Mouse (Mus musculus) frontal cortex, postnatal 10 days (tissue): ENCODE data around the gene Gars.
A peak's percentile ranks its signal among the peaks of the same experiment; 100 is the strongest.

Source experiments
- DNase-seq, 2 experiments: peaks; one replicate each; pipeline ENCODE4 v3.0.0; 2022; ENCODE audit warnings: low spot score in 2 of 2, mixed read lengths in 1 of 2

Gars gene

DNA sequence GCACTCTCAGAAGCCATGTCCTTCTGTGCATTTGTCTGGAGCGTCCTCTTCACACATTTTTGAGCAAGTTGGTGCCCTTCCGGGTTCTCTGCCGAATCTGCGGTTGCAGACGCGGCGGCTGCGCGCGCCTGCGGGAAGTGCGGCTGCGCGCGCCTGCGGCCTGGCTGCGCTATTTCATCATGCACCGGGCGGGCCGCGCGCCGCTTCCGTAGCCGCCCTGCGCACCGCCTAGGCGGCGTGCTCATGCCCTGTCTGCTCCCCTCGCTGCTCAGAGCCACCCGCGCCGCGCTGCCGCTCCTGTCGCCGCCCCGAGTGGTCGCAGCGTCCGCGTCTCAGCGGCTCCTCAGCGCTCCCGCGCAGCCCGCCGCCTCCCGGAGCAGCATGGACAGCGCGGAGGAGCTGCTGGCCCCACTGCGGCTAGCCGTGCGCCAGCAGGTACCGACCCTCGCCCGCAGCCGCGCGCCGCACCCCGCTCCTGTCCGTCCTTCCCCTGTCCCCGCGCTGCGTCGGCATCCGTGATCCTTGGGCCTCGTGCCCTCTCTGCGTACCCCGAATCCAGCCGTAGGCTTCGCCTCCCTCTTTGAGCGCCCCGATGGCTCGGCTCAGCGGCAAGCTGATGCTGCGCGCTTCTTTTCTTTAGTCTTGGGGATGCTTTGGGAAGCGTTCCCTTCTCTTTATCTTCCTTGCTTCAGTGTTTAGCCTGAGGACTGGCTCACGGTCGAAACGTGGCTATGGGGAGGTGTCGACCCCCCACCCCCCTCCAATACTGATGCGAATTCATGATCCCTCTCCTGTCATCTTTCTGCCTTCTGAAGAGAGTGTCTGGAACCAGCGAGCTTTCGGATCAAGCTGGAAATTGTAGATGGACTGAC lies at the start of gene Gars:
TSS of gene Gars (plus strand) at position 209 of the 872 bp plus-strand sequence.
- DNase-seq = peak; percentile 75 to 87

DNA sequence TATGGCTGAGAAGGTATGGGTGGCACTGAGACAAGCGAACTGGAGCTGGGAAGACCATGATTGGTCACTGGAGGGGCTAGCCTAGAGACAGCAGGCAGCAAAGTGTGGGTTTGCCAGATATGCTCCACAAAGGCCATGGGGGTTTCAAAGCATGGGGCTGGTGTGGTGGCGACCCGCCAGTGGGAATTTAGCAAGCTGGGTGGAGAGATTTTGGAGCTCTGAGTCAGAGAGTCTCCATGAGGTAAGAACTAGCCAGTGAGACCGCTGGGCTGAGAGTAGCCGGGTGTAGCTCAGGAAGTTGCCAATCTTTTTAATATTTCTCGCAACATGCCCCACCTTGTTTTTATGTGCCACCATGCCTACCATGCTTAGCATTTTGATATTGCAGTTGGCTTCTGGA lies 49.7 kb upstream of the Gars start:
- no peak for DNase-seq

DNA sequence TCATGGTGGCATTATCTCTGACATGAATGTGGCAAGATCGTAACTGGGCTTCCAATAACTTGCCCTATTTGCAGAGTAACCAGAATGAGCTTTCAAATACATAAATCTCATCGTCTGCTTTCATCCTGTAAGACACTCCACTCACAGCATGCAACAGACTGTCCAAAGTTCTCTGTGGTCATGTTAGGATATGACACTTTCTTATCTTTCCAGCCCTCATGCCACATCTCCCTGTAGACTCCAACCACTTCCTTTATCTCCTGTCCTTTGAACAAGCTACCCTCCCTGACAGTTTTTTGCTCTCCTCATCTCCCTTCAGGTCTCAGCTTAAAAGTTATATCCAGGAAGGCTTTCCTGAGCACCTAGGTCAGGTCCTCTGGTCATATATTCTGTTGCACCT lies 46.6 kb upstream of the Gars start:
- no peak for DNase-seq

DNA sequence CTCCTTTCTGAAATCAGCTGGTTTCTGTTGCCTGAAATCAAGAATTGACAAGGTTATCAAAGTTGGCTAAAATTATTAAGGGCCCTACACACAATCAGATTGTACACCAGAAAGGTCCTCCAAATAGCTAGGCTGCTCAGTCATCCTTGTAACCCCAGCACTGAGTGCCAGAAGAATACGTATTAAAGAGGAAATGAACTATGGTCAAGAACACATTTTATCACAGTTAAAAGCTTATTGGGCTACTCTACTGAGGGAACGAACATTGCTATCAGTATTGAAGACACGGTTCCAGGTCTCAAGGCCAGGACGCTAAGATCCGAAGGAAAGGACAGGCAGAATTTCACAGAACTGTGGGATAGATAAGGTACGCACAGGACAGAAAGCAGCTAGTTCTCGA lies 45.7 kb upstream of the Gars start:
- DNase-seq = no peak

DNA sequence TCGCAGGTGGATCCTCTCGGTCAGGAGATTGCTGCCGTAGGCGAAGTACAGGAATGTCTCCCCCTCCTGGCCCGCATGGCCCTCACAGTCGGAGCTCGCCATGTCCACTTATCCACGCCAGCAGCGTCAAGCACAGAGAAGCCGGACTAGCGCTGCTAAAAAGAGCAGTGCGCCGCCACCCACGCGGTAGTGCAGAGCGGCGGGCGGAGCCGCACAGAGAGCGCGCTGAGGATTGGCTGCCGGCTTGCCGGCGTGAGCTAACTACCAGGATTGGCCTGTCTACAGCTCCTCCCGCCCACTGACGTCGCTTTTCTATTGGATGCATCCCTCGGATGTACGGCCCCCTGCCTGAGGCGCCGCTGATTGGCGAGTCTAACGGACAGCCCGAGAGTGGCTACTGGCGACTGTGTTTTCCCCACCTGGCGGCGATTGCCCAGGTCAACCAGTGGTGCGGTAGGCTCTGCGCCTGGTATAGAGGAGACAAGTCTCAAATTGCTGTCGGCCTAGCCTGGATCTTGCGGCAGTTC lies 45.0 kb upstream of the Gars start, which contains the start of gene Ggct:
TSS of gene Ggct (minus strand) at position 217 of the 527 bp plus-strand sequence.
- DNase-seq = peak; percentile 93 to 94

DNA sequence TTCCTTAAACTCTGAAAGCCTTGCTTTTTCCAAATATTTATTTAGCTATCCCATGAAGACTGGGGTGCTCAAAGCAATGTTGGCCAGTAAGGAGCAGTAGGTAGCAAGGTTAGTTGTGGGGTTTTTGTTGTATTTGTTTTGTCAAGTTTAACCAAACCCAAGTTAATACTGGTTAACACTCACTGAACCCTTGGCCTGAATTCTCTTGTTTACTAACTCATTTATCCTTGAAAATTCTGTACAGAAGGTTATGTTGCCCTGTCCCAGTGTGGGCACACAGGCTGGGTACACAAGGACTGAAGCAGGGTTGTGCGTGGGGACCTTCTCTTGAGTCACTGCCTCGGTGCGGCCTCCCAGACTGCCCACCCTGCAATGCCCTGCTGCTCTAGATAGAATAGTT lies 41.4 kb upstream of the Gars start:
- DNase-seq = no peak

DNA sequence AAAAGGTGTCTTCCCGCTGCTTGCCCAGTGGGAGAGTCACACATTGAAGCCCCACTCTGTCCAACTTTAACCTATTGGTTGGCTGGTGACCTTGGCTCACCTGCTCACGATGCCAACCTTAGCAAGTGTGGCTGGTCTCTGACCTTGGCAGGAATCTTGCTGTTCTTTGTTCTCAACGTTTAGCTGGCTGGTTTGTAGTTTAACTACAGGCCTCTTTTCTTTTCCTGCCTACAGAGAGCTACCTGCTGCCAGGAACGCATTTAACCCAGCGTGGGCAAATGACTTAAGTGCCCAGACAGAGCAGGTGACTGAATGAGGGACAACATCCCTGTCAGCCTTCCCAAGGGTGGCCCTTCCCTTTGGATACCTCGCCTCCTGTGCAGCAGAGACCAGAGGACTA lies 40.1 kb upstream of the Gars start:
- DNase-seq = no peak

DNA sequence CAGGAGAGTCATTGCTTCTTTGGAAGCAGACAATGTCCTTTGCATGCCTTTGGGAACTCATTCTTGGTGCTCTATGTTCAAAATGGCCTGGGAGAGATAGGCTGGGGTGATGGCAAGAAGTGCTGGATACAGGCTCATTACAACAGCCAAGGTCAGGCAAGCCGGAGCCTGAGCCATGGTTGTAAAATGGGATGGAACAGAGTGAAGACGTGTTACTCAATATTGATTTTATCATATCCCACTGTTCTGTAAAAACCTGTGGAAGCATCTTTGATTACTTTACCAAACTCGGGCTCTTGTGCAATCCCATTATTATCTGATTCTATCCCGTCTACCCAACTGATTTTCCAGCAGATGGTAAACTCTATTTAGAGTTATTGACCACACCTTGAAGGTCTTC lies 36.5 kb upstream of the Gars start:
- no peak for DNase-seq

DNA sequence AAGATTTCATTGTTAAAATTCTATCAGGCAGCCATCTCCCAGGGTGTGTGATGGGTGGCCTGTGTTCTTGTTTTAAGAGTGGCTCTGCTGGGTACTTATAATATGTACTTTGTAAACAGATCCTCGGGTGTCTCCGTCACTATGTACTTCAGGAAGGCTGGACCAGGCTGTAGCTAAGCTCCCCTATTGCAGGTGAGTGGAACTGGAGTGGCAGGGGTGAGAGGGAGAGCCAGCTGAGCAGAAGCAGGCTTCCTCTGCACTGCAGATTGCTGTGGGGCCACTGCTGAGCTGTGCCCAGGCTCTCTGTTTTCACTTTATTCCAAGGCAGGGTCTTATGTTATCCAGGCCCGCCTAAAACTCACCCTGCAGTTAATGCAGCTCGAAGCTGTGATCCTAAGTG lies 35.4 kb upstream of the Gars start:
- no peak for DNase-seq

DNA sequence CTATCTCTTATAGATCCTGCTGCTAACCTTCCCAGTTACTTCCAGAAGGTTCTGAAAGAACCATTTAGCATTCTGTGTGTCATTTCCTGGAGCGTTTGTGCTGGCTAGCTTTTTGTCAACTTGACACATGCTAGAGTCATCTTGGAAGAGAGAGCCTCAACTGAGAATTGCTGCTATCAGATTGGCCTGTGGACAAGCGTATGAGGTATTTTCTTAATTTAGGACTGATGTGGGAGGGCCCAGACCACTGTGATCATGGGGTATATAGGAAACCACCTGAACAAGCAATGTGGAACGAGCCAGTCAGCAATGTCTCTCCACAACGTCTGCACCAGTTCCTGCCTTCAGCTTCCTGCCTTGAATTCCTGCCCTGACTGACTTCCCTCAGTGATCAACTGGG lies 34.2 kb upstream of the Gars start:
- DNase-seq = no peak

DNA sequence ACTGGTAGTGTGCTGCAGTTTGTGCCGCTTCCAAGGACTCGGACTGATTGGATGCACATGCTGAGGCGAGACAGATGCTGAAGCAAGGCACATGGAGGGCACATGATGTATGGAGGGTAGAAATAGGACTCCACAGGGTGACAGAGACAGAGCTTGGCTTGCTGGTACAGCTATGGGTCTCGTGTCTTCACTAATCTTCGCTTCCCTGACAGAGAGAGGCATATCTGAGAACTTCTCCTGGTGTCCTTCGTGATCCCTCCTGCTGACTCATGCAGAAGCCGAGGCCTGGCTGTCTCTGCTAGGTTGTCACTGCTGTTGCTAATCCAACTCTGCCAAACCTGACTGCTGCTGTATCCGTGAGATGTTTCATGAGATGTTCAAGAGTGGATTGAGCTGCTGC lies 29.4 kb upstream of the Gars start:
- no peak for DNase-seq

DNA sequence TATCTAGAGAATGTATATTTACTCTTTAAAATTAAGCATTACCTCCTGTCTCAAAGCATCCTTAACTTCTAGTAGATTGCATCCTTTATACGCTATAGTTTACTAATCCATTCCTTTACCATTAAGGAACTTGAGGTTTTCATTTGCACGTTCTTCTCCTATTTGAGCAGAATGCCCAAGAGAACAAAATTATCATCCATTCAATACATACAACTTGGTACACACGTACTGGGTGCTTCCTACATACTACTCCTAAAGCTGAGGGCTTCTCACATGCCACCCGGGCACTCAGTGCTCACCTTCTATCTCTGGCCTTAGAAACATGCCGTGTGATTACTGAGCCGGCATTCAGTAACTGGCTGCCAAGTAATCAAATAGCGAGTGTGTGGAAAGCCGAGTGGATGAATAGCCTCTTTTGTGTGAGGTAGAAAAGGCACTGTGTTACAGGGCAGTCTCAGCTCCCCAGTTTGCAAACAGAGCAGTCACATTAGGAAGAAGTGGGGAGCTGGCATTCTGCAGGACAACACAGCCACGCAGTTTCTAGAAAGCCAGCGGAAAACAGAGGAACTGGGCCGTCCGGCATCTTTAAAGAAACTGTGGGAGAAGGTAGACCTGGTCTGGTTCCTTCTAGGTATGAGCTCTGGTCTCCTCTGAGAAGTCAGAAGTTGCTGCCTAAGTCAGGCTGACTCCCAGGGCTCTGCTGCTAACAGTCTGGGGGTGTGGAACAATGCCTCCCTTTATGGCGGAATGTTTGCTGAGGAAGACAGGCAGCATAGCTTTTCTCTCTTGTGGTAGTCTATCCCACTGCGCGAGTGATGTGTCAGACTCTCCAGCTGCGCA lies 28.2 kb upstream of the Gars start:
- DNase-seq = no peak

DNA sequence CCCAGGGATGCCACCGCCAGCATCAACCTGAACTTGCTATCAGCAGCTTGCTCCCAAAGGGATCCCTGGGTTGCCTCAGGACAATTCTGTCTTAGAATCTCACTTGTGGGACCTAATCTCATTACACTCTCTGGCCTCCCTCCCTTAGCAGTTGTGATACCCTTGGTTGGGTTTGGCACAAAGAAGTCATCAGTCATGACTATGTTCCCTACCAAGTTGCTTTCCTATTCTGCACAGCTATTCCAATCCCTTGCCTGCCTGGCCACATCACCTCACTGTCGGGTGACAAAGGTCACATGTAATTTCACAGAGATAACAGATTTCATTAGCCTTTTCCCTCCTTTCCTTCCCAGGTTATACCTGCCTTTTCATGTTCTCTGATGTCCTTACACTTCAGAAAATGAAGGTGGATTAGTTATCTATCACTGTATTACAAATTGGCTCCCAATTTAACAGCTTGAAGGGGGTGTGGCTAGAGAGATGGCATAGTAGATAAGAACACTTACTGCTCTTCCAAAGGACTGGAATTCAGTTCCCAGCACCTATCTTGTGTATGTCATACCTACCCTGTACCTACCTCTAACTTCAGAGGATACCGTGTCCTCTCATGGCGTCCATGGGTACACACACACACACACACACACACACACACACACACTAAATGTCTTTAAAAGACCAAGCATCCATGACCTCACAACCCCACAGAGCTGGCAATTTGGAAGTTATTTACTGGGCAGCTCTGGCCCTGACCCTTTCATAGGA lies 27.3 kb upstream of the Gars start:
- DNase-seq = no peak

DNA sequence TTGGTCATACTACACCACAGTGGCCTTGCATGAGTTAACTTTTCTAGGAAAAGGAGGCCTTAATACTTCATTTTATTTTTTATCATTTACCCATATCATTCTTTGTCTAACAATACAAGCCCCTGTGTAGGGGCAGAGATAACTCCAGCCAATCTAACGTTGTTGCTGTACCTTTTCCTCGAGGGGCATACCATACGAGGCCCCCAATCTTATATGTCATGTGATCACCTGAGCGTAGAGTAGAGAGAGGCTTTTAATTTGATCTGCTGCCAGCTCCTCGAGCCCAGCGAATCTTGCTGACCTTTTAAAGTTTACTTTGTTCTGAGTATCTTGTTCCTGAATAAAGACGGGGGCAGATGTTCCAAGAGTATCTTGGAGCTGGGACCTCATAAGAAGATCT lies 25.3 kb upstream of the Gars start:
- DNase-seq = no peak

DNA sequence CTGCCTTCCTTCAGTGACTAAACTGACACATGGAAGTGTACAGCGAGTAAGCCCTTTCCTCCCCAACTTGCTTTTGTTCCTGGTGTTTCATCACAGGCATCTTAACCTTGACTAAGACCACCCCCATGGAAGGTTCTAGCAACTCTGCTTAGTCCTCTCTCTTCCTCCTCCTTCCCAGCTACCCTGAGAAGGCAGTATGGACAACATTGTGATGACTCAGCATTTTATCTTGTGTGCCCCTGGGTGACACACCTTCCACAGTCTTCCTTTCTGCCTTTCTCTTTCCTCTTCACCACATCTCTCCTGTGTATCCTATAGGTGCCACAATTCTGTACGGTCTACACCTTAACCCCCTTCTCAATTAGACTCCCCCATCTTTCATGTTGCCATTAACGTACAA lies 23.6 kb upstream of the Gars start:
- DNase-seq = no peak

DNA sequence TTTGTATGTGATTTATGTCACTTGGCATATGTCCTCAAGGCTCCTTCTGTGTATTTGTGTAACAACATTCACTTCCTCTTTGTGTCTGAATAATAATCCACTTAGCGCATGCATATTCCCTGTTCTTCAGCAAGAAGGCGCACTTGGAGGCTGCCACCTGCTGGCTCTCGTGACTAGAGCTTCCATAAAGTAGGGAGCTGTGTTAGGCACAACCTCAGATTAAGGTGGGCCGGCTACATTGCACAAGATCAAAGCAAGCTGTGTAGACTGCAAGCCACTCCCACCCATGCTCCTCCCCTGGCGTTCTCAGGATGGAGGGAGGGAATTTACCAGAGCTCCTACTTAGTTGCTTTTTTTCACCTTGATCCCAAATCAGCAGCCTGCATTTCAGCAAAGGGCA lies 21.6 kb upstream of the Gars start:
- DNase-seq = peak in 1 of 2 experiments; percentile 32

DNA sequence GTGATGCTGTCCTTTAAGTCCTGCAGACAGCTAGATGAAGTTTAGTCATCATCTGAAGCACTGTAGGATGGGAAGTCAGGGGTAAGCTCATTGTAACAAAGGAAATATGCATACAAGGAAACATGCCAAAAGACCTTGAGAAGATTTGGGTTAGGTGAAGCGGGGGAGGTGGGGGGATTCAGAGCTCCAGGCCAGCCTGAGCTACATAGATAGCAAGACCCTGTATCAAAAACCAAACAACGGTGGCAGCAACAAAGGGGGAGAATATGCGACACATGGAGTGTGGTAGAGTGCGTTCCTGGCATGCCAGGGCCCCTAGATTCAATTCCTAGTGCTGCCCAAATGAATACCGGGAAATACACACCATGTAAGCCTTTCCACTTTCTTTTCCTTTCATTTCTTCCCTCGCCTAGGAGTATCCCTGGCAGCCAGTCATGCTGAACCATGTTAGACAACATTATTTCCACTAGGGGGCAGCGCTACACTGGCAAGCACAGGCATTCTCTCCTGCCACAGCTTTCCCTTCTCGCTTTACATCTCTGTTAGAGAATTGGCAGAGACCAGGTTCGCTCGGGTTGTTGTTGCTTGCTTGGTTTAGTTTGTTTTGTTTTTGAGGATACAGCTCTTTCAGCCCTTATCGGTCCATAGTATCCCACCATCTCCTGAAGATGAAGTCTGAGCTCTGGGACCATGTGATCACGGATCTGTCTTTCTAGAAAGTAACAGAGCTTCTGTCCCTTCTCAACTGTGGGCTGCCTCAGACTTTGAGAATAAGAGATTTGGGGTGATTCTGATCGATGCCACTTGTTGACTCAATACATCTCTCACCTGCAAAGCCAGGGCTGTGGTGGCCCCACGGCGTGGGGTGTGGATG lies 20.9 kb upstream of the Gars start:
- DNase-seq = peak in 1 of 2 experiments; percentile 41

DNA sequence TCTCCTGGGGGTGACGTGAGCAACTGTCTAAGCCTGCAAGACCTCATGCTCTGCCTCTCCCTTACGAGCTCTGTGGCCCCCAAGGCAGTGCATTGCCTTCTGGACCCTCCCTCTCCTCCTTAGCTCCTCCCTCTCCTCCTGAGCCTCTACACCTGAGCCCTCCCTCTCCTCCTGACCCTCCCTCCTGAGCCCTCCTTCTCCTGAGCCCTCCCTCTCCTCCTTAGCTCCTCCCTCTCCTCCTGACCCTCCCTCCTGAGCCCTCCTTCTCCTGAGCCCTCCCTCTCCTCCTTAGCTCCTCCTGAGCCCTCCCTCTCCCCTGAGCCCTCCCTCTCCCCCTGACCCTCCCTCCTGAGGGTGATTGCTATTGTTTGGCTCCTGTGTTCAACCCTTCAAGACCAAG lies 19.4 kb upstream of the Gars start:
- no peak for DNase-seq

DNA sequence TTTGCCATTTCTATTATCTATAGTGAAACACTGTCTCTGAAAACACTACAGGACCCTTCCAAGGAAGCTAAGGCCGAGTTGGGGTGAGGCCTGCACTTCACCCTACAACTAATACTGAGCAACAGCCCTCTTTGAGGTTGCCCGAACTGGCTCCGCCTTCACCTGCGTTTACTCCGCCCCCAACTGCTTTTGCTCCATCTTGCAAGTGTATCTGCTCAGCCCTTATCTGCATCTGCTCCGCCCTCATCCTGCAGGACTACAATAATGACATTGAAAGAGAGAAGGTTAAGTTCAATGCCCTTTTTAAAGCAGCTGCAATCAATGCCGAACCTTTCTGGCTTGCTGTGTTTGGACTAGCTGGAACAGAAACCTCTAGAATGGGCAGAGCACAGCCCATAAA lies 16.0 kb upstream of the Gars start:
- DNase-seq = no peak

DNA sequence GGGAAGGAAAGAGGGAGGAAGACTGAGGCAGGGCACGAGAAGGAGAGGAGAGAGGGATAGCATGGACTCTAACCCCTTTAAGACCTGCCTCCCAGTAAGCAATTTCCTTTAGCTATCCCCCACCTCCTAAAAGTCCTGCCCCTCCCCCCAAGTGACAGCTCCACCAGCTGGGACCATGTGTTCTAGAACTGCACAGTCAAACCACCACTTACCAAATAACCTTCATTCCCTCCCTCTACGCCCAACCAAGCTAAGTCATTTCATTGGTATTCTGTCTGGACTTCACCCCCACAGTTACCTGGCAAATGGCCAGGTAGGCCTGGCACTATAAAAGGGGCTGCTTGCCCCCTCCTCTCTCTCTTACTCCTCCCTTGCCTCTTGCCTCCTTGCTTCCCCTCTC lies 10.2 kb upstream of the Gars start:
- DNase-seq = no peak

DNA sequence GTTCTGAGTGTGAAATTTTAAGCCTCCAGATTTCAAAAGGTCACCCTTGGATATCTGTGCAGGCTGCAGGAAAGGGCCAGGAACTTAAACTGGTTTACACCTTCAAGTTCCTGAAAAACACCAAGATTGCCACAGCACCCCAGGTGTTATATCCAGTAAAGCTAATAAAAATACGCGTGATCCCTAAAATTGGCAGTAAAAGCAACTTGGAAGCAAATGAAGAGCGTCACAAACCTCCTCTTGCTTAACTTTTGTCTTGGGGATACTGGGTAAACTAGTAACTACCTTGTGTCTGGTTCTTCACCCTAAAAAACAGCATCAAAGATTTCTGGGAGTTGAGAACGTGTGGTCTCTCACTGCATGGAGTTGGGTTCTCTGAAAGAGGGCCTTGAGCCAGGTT lies 1.1 kb upstream of the Gars start:
- no peak for DNase-seq
